ENCODE assay signal across 8 mouse cellular contexts in the genomic region with DNA sequence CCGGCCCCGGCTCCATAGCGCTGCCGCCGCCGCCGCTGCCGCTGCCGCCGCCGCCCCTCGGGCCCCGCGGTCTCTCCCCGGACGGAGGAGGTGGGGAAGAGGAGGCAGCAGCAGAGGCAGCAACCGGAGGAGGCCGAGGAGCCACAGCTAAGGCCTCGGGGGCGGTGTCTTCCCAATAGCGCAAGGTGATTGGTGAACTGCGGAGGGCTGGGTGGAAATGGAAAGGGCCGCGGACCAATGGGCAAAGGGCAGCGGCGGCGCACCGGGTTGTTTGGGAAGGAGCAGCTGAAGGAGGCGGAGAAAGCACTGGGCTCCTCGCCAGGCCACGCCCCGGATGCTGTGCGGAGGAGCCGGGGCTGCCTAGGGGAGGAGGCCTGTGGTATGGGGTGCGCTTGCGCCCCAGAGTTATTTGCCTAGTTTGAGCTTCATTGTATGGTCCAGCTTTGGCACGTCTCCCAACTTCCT. TPM values are rescaled to one million over a fixed set of nuclear protein-coding genes. Genes with fewer than 3 reads are reported as not detected.
DNase-seq lines count a peak whose midpoint lies in the region; ATAC-seq lines count a peak whose summit lies in the region.

Gene Bmt2, minus strand, starts transcription at position 149 of the 465 bp plus-strand sequence.

- peak; percentile 99 for DNase-seq in T-cell, adult 2 months (ENCODE audit: low spot score)
- DNase-seq in cerebellum, postnatal 36 days, result peak; percentile 99
- DNase-seq in frontal cortex, postnatal 36 days (ENCODE audit: low spot score in 2 of 2), result peak; percentile 99
- DNase-seq in left cerebral cortex, adult 11 months (ENCODE audit: low spot score), result peak; percentile 98
- peak; percentile 99 to 100 for DNase-seq in lung, postnatal 4 days
- DNase-seq in retina, postnatal 7 days (ENCODE audit: low read depth, low spot score), result peak; percentile 96
- DNase-seq in urinary bladder, adult 2 months (ENCODE audit: low spot score), result peak; percentile 97

- H3K9ac ChIP-seq in hindbrain, embryonic 15.5 days, result peak within 1 kb of the TSS; percentile 92

- H3K9me3 ChIP-seq in hindbrain, embryonic 15.5 days, result no peaks in the 10 kb centered on the region

- ATAC-seq in hindbrain, embryonic 15.5 days (ENCODE audit: low FRiP score, low read depth), result peak; percentile 99

- no peaks in the 10 kb centered on the region for H3K36me3 ChIP-seq in hindbrain, embryonic 15.5 days

- peak within 1 kb of the TSS; percentile 79 for H3K4me3 ChIP-seq in hindbrain, embryonic 15.5 days

- H3K27ac ChIP-seq in hindbrain, embryonic 15.5 days (replicated peaks), result peak within 1 kb of the TSS; percentile 94

- peaks cover 22% of the 10 kb centered on the region for H3K4me1 ChIP-seq in hindbrain, embryonic 15.5 days (replicated peaks)

- WGBS in hindbrain, embryonic 15.5 days, result under 1% methylated on average over 34 of the region's 37 CpGs

- peak within 1 kb of the TSS; percentile 70 for H3K4me2 ChIP-seq in hindbrain, embryonic 15.5 days

- no peaks in the 10 kb centered on the region for H3K27me3 ChIP-seq in hindbrain, embryonic 15.5 days

RNA-seq across cellular contexts. Expression of gene Bmt2, which starts in this region (rescaled TPM):
- polyA plus RNA-seq in hindbrain, embryonic 15.5 days (2015; fragmentation: Nextera tagmentation; extraction: Ambion mirVana), result 19.2 and 19.8 TPM in 2 replicates
- 12.0 and 12.5 TPM in 2 replicates for polyA plus RNA-seq in urinary bladder, adult 2 months (2012; rRNA removed)

Comparison
In these comparisons a context has a peak if more than half of its experiments do, and no peak if none do; other contexts are left out.
1. Peak in every context shown above with its lines: DNase-seq, ATAC-seq, H3K4me3 ChIP-seq and H3K27ac ChIP-seq.